Mouse (Mus musculus) gastrocnemius, postnatal 14 days (tissue): ENCODE measurements around the gene Rgmb. TPM values are rescaled to one million over a fixed set of nuclear protein-coding genes. Genes with fewer than 3 reads are reported as not detected.
A peak's percentile ranks its signal among the peaks of the same experiment; 100 is the strongest.

Experiments
- DNase-seq: peaks from one replicate; pipeline ENCODE4 v3.0.0; 2021; ENCODE audit warnings: mixed read lengths
- intact Hi-C: fragments of 180-260 bp; cut with DNase I; formaldehyde crosslinking; loops from one replicate; pipeline ENCODE4 v1.15.1; 2025; ENCODE audit warnings: low total_unique reads
- total RNA-seq, 2 experiments: library from RNA; stranded (reverse); gene quantifications; 2 replicates each; pipeline ENCODE4 v1.2.3; 2021

Rgmb gene
- total RNA-seq, 2 experiments from 2014 or later: 41.5 to 45.0 TPM

- no peak for DNase-seq
Observed at GRCm38 (mm10) chr17:15824337-15824736, 6.5 kb downstream of the Rgmb start.

DNA sequence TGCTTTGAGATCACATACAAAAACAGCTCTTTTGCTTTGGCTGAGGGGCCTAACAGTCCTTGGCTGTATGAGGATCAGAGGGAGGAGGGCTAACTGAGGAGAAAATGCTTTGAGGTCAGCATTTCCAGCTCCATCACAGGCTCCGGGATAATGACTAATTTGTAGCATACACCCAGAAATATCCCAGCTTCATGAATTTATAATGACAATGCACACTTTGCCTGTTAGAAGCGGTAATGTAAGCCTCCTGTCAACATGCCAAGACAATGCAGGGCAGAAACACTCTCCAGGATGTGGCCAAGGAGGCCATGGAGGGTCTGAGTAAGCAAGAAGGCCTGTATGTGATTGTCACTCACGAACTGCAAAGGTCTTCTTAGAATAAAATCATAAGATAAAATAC lies 7.0 kb downstream of the Rgmb start:
- DNase-seq: no peak
- intact Hi-C loops: no loop called here

More at GRCm38 (mm10) chr17:15824337-15824736, 6.5 kb downstream of the Rgmb start:
- intact Hi-C loops: no loop called here

DNA sequence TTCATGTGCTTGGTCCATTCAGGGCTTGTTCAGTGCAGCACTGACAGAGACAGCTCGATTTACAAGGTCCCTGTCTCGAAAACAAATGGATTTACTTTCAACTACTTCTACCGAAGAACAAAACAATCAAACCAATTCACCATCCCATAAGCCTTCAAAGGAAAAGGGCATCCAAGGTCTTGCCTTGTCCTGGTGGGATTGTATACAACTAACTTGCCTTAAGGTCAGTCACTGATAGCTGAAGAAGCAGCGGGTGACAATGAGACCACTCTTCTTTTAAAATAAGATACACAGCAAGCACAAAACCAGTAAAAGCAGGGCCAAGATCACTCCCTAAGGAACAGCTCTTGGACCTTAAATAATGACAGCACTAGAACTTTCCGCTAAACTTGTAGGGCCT lies 7.6 kb downstream of the Rgmb start:
- no peak for DNase-seq
- intact Hi-C loops: no loop called here

DNA sequence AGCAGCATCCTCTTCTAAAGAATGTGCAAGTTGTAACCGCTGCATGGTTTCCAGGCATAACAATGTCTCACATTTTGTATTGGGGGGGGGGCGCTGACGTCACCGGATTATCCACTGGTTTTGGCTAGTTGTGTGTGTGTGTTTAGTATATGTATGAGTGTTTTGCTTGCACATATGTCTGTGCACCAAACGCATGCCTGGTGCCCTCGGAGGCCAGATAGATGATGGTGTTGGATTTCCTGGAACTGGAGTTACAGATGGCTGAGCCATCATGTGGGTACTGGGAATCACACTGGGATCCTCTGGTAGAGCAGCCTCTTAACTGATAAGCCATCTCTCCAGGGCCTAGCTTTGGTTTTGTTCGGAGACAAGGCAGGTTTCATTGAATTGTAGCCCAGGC lies 8.5 kb downstream of the Rgmb start:
- intact Hi-C loops: no loop called here

GRCm38 (mm10) chr17:15821706-15822105 lies 9.1 kb downstream of the Rgmb start:
- intact Hi-C loops: no loop called here
- no peak for DNase-seq

More for the DNA sequence above, 8.5 kb downstream of the Rgmb start:
- no peak for DNase-seq

- intact Hi-C loops: no loop called here
- DNase-seq: no peak
Observed at GRCm38 (mm10) chr17:15820761-15821160, 10.1 kb downstream of the Rgmb start.

DNA sequence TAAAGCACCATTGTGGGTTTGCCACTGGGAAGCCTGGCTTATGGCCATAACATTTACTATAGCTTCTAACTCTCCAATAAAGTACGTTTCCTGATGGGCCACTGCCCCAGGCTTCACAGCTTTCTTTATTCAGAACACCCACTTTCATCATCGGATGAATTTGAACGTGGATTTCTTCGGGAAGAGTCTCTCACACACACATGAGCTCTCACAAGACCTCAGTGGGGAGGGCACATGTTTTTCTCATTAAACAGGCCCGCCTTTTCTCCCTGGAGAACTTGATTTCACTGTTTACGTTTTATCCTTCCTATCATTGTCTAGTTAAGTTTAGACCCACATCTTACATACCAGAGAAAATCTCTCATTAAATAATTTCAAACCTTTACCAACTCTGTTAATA lies 10.7 kb downstream of the Rgmb start:
- no peak for DNase-seq
- intact Hi-C loops: no loop called here

- intact Hi-C loops: no loop called here
- no peak for DNase-seq
Observed at GRCm38 (mm10) chr17:15818372-15818771, 12.5 kb downstream of the Rgmb start.

- intact Hi-C loops: no loop called here
- no peak for DNase-seq
Observed at GRCm38 (mm10) chr17:15817634-15818033, 13.2 kb downstream of the Rgmb start.

DNA sequence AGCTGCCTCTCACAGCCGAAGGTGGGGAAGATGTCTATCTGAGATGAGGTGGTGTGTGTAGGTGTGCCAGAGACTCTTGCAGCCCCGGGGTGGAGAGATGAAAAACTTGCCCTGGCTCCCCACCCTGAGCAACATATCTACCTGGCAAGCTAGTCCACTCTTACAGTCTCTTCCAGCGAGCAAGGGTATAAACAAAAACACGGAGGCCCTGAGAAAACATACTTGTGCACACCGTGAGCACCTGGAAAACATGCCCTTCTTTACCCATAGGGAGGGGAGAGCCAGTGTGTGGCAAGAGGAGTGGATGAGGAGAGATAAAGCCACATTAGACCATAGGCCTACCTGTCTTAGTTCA lies 13.8 kb downstream of the Rgmb start:
- intact Hi-C loops: no loop called here

DNA sequence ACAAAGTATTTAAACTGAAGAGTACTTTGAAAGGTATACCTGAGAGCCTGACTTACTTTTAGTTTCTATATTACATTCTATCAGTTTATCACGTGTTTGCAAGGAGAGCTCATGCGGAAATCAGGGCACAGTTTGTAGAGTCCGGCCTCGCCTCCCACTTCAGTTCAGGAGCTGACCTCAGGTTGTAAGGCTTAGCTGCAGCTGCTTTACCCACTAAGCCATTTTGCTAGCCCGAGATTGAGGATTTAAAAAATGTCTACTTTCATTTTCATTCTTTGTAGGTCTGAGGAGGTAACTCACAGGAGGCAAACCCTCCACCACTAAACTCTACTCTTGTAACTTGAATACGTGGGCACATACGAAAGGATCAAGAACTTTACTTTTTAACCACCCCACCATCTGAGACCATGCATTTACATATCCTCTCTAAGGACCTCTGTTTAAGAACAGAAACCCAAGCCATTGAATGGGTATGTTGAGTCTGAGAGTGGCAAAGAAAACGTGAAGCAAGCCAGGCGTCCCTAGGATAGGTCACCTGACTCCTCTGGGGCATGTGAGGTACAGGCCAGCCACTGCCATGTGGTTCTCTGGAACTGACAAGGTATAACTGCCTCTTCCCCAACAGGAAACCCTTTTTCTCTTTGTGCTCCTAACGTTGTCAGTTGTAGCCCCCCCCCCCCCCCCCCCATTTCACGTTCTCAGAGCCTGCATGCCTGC lies 14.3 kb downstream of the Rgmb start:
- intact Hi-C loops: no loop called here
- no peak for DNase-seq

More for the DNA sequence above, 13.8 kb downstream of the Rgmb start:
- DNase-seq: no peak

DNA sequence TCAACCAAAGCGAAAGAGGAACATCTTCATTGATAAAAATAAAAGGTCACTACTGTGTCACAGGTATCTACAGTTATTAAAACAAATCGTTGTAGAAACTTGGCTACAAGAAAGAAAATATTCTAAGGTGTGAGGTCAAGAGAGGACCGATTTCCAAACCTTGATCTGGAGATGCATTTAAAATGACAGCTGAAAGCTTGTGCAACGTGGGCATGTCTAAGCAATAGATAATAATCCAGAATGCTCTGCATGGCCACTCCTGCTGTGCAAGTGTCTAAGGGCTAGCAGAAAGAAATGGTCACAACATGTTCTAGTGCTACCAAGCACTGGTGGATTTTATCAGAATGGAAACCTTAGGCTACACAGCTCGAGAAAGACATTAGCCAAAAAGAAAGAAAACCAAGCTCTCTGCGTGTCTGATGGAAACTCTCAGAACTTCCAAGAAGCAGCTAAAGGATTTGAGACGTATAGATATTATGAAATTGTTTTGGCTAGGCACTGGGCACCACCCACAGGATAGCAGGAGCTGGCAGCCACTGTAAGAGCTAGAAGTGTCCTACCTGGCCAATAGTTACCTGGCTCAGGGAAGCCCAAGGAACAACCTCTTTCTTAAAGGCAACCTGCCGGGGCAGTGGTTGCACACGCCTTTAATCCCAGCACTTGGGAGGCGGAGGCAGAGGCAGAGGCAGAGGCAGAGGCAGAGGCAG lies 15.4 kb downstream of the Rgmb start:
- intact Hi-C loops: no loop called here
- no peak for DNase-seq

DNA sequence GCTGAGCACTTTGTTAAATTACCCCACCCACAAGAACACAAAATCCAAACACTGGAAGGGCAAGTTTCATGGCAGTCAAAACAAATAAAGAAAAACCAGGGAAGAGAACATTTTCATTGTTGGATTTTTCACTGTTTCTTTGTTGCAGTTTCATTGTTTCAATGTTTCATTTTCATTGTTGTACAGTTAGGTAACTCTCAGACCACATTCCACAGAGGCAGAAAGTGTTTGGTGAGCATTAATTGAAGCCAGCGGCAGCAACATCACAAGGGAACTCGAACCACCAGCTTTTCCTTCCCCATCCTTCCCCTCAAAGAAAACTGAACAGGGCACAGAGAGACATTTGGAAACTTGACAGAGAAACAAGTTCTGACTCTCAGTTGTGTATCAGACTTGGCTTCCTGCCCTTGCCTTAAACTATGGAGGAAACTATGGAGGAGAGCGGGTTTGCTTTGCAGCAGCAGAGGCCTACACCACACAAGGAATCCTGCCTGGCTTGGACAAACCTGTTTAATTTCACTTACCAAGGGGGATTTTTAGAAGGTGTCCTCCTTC lies 17.1 kb downstream of the Rgmb start:
- DNase-seq: no peak
- intact Hi-C loops: no loop called here

- DNase-seq: no peak
- intact Hi-C loops: no loop called here
Observed at GRCm38 (mm10) chr17:15812136-15812778, 18.6 kb downstream of the Rgmb start.

DNA sequence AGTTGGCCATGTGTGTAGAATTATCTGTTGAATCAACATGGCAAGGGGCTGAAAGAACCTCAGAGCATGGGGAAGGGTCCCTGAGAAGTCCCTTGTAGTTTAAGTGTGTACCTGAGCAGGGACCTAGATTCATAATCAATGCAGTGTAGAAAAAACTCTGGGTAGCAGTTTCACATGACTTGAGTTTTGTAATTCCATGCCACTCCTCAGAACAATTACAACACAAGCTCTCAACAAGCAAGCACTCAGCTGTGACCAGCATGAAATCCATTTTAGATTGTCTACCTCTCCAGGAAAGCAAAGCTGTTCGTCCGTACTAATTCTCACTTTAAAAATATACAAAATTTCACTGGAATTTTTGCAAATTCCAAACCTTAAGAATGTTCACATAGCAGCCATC lies 20.9 kb downstream of the Rgmb start:
- no peak for DNase-seq
- intact Hi-C loops: no loop called here

- peak; percentile 15 for DNase-seq
- intact Hi-C loops: no loop called here
Observed at GRCm38 (mm10) chr17:15808468-15809374, 22.1 kb downstream of the Rgmb start.

GRCm38 (mm10) chr17:15808015-15808414 lies 22.8 kb downstream of the Rgmb start:
- no peak for DNase-seq
- intact Hi-C loops: no loop called here

- peak; percentile 68 for DNase-seq
- intact Hi-C loops: no loop called here
Observed at GRCm38 (mm10) chr17:15807295-15807984, 23.4 kb downstream of the Rgmb start.
